Mouse (Mus musculus): ENCODE results near the gene Tceal9. TPM values are rescaled to one million over a fixed set of nuclear protein-coding genes. Genes with fewer than 3 reads are reported as not detected.
A peak's percentile ranks its signal among the peaks of the same experiment; 100 is the strongest.
"Not testable (repeated sequence)": the region's sequence is repeated elsewhere in the genome, so short reads cannot be mapped to it uniquely, and the experiment has no call there.

Gene Tceal9
- polyA plus RNA-seq, 1 experiment from 2014 or later: 410 TPM

DNA sequence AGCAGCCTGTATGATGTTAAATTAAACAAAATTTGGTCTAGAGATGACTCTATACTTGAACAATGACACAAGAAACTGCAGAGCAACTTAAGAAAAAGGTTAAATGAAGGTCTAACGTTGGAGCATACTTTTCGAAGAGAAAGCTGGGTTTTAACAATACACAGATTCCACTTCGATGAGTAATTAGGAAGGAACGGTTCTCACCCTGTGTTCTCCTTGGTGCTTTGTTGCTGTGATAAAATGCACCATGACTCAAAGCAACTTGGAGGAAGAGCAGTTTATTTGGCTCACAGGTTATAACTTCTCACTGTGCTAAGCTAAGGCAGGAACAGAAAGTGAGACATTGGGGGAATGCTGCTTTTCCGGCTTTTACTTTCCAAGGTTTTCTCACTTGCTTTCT lies 22.8 kb downstream of the Tceal9 start:
- no peak for DNase-seq (ENCODE audit: low spot score)
- H3K4me2 ChIP-seq (ENCODE audit: low read depth): no peak overlapping the region
- no peak overlapping the region for H3K9ac ChIP-seq (ENCODE audit: low read length)
- no peaks in the 10 kb centered on the region for H3K36me3 ChIP-seq (ENCODE audit: control insufficient read depth, insufficient read depth, low read length)
- no peak for ATAC-seq (ENCODE audit: insufficient read depth, low FRiP score, low TSS enrichment)
- no peaks in the 10 kb centered on the region for H3K9me3 ChIP-seq (ENCODE audit: control insufficient read depth, low read length)
- H3K27me3 ChIP-seq (ENCODE audit: control insufficient read depth, insufficient read depth, low read length): no peaks in the 10 kb centered on the region
- WGBS: 75% methylated on average over 5 of the region's 5 CpGs
- no peak overlapping the region for H3K27ac ChIP-seq (ENCODE audit: low read depth, low read length)
- H3K4me3 ChIP-seq (ENCODE audit: low read depth, low read length): no peak overlapping the region
- H3K4me1 ChIP-seq (ENCODE audit: control insufficient read depth, insufficient read depth, low read length): no peaks in the 10 kb centered on the region

GRCm38 (mm10) chrX:136268173-136268572 lies 23.3 kb downstream of the Tceal9 start:
- Histone ChIP-seq H3K36me3 (ENCODE audit: control insufficient read depth, insufficient read depth, low read length) (no peaks in the 10 kb centered on the region), H3K27ac (ENCODE audit: low read depth, low read length) (no peak overlapping the region), H3K9ac (ENCODE audit: low read length) (no peak overlapping the region), H3K9me3 (ENCODE audit: control insufficient read depth, low read length) (no peaks in the 10 kb centered on the region), H3K4me3 (ENCODE audit: low read depth, low read length) (no peak overlapping the region), H3K4me1 (ENCODE audit: control insufficient read depth, insufficient read depth, low read length) (no peaks in the 10 kb centered on the region), H3K27me3 (ENCODE audit: control insufficient read depth, insufficient read depth, low read length) (no peaks in the 10 kb centered on the region), H3K4me2 (ENCODE audit: low read depth) (no peak overlapping the region)
- ATAC-seq (ENCODE audit: insufficient read depth, low FRiP score, low TSS enrichment) (no peak), DNase-seq (ENCODE audit: low spot score) (no peak)
- 63% methylated on average over 4 of the region's 4 CpGs for WGBS

- H3K27ac ChIP-seq (ENCODE audit: low read depth, low read length); H3K4me1 ChIP-seq (ENCODE audit: control insufficient read depth, insufficient read depth, low read length); H3K27me3 ChIP-seq (ENCODE audit: control insufficient read depth, insufficient read depth, low read length); H3K36me3 ChIP-seq (ENCODE audit: control insufficient read depth, insufficient read depth, low read length); H3K9me3 ChIP-seq (ENCODE audit: control insufficient read depth, low read length): not testable (repeated sequence)
- ATAC-seq (ENCODE audit: insufficient read depth, low FRiP score, low TSS enrichment) (peak; percentile 99), DNase-seq (ENCODE audit: low spot score) (peak; percentile 22)
- Histone ChIP-seq H3K4me2 (ENCODE audit: low read depth) (peak within 1 kb of the TSS; percentile 40), H3K9ac (ENCODE audit: low read length) (peak within 1 kb of the TSS; percentile 26; the same call in 1 of the 2 replicates), H3K4me3 (ENCODE audit: low read depth, low read length) (peak within 1 kb of the TSS; percentile 38)
- 76% methylated on average over 4 of the region's 30 CpGs for whole genome bisulfite sequencing
Measured at GRCm38 (mm10) chrX:136269743-136270392, 25.0 kb downstream of the Tceal9 start, which contains the start of gene Bex3. TSS of gene Bex3 (plus strand) at chrX:136270253.

DNA sequence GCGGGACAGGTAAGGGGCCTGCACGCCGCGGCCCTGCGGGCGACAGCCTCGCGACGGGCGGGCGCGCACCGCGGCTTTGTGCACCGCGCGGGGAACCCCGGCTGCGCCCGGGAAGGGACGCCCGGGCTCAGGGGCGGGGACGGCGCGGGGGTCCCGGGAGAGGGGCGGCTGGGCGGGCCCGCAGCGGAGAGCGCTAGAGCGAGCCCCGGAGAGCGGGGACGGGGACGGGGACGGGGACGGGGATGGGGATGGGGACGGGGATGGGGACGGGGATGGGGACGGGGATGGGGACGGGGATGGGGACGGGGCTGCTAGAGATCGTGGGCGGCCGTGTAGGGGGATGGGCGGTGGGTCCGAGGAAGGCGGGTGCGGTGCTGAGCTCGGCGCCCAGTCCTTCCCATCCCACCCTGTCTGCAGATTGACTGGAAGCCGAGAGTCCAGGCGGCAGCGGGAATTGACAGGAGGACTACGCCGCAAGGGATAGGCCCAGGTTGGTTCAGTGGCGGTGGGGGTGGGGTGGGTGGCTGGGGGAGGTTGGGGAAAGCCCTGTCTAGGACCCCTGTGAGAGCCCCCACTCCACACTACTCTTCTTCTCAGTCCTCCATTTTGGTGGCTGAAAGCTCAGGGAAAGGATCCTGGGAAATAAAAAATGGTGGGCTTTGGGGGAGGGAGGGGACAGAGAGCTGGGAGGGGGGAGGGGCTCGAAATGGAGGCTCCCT lies 25.7 kb downstream of the Tceal9 start:
- 37% methylated on average over 16 of the region's 60 CpGs for WGBS
- not testable (repeated sequence) for H3K27ac ChIP-seq (ENCODE audit: low read depth, low read length); H3K9me3 ChIP-seq (ENCODE audit: control insufficient read depth, low read length); H3K4me1 ChIP-seq (ENCODE audit: control insufficient read depth, insufficient read depth, low read length); H3K36me3 ChIP-seq (ENCODE audit: control insufficient read depth, insufficient read depth, low read length); H3K27me3 ChIP-seq (ENCODE audit: control insufficient read depth, insufficient read depth, low read length)
- Histone ChIP-seq H3K4me3 (ENCODE audit: low read depth, low read length) (peak overlapping the region; percentile 38), H3K4me2 (ENCODE audit: low read depth) (peak overlapping the region; percentile 40), H3K9ac (ENCODE audit: low read length) (peak overlapping the region; percentile 26; the same call in 1 of the 2 replicates)
- ATAC-seq (ENCODE audit: insufficient read depth, low FRiP score, low TSS enrichment): peak; percentile 72
- DNase-seq (ENCODE audit: low spot score): peak; percentile 52

DNA sequence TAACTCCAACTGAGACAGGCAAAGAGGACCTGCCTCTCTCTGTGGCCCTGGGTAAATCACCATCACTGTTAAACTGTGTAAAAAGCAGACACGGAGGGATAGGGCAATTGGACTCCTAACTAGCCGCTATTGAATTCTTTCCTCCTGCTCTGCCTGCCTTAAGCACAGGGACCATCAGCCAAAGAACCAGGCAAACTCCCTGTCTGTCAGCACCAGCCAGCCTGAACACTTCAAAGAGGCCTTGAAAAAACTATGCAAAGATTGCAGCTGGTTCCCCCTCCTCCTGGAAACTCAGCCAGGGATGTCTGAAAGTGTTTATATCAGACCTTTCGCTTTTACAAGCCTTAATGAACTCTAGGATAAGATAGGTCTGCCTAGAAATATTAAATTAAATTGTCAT lies 29.7 kb downstream of the Tceal9 start:
- no peak overlapping the region for H3K9ac ChIP-seq (ENCODE audit: low read length)
- WGBS: 26% methylated on average over 3 of the region's 3 CpGs
- no peaks in the 10 kb centered on the region for H3K9me3 ChIP-seq (ENCODE audit: control insufficient read depth, low read length)
- H3K36me3 ChIP-seq (ENCODE audit: control insufficient read depth, insufficient read depth, low read length): no peaks in the 10 kb centered on the region
- H3K27ac ChIP-seq (ENCODE audit: low read depth, low read length): no peak overlapping the region
- no peaks in the 10 kb centered on the region for H3K4me1 ChIP-seq (ENCODE audit: control insufficient read depth, insufficient read depth, low read length)
- H3K4me3 ChIP-seq (ENCODE audit: low read depth, low read length): no peak overlapping the region
- no peak for DNase-seq (ENCODE audit: low spot score)
- H3K4me2 ChIP-seq (ENCODE audit: low read depth): no peak overlapping the region
- no peak for ATAC-seq (ENCODE audit: insufficient read depth, low FRiP score, low TSS enrichment)
- H3K27me3 ChIP-seq (ENCODE audit: control insufficient read depth, insufficient read depth, low read length): no peaks in the 10 kb centered on the region

DNA sequence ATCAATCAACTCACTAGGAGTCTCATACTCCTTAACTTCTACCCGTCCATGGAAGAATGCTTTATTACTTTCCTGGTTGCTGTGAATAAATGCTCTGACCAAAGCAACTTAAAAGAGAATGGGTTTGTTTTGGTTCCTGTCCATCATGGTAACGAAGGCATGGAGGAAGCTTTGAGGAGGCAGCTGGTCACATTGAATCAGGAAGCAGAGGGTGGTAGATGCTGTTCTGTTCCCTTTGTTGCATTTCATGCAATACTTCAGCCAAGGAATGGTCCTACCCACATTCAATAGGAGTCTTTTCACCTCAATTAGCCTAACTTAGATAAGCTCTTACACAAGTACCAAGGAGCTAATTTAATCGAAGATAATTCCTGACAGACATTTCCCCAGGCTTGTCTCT lies 30.5 kb downstream of the Tceal9 start:
- 39% methylated on average over 3 of the region's 3 CpGs for WGBS
- ATAC-seq (ENCODE audit: insufficient read depth, low FRiP score, low TSS enrichment) (no peak), DNase-seq (ENCODE audit: low spot score) (no peak)
- Histone ChIP-seq H3K9ac (ENCODE audit: low read length) (no peak overlapping the region), H3K4me1 (ENCODE audit: control insufficient read depth, insufficient read depth, low read length) (no peaks in the 10 kb centered on the region), H3K4me2 (ENCODE audit: low read depth) (no peak overlapping the region), H3K9me3 (ENCODE audit: control insufficient read depth, low read length) (no peaks in the 10 kb centered on the region), H3K36me3 (ENCODE audit: control insufficient read depth, insufficient read depth, low read length) (no peaks in the 10 kb centered on the region), H3K27me3 (ENCODE audit: control insufficient read depth, insufficient read depth, low read length) (no peaks in the 10 kb centered on the region), H3K27ac (ENCODE audit: low read depth, low read length) (no peak overlapping the region), H3K4me3 (ENCODE audit: low read depth, low read length) (no peak overlapping the region)

DNA sequence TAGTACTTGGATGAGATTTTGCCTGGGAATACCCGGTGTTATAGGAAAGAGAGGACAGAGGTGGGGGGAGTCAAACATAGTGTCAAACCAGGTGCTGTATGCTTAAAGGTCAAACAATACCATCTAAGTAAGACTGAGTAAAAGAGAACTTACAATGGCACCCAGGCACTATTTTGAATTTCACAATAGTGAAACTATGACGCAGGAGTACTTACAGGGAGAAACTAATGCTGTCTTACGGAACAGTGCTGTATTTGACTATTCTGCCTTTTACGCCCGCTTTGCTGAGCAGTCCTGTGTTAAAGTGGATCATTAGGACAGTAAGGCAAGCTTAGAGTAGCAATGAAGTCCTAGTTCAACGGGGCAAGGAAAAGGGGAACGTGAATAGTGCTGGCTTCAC lies 32.7 kb downstream of the Tceal9 start:
- Histone ChIP-seq H3K36me3 (ENCODE audit: control insufficient read depth, insufficient read depth, low read length) (no peaks in the 10 kb centered on the region), H3K9ac (ENCODE audit: low read length) (no peak overlapping the region), H3K4me2 (ENCODE audit: low read depth) (no peak overlapping the region), H3K4me1 (ENCODE audit: control insufficient read depth, insufficient read depth, low read length) (no peaks in the 10 kb centered on the region), H3K27me3 (ENCODE audit: control insufficient read depth, insufficient read depth, low read length) (no peaks in the 10 kb centered on the region), H3K9me3 (ENCODE audit: control insufficient read depth, low read length) (no peaks in the 10 kb centered on the region), H3K27ac (ENCODE audit: low read depth, low read length) (no peak overlapping the region), H3K4me3 (ENCODE audit: low read depth, low read length) (no peak overlapping the region)
- 88% methylated on average over 7 of the region's 7 CpGs for WGBS
- ATAC-seq (ENCODE audit: insufficient read depth, low FRiP score, low TSS enrichment) (no peak), DNase-seq (ENCODE audit: low spot score) (no peak)

GRCm38 (mm10) chrX:136278401-136278800 lies 33.5 kb downstream of the Tceal9 start:
- DNase-seq (ENCODE audit: low spot score) (no peak), ATAC-seq (ENCODE audit: insufficient read depth, low FRiP score, low TSS enrichment) (no peak)
- Histone ChIP-seq H3K4me3 (ENCODE audit: low read depth, low read length) (no peak overlapping the region), H3K9ac (ENCODE audit: low read length) (no peak overlapping the region), H3K36me3 (ENCODE audit: control insufficient read depth, insufficient read depth, low read length) (no peaks in the 10 kb centered on the region), H3K4me2 (ENCODE audit: low read depth) (no peak overlapping the region), H3K9me3 (ENCODE audit: control insufficient read depth, low read length) (no peaks in the 10 kb centered on the region), H3K4me1 (ENCODE audit: control insufficient read depth, insufficient read depth, low read length) (no peaks in the 10 kb centered on the region), H3K27ac (ENCODE audit: low read depth, low read length) (no peak overlapping the region), H3K27me3 (ENCODE audit: control insufficient read depth, insufficient read depth, low read length) (no peaks in the 10 kb centered on the region)

GRCm38 (mm10) chrX:136279410-136279809 lies 34.5 kb downstream of the Tceal9 start:
- H3K36me3 ChIP-seq (ENCODE audit: control insufficient read depth, insufficient read depth, low read length): no peaks in the 10 kb centered on the region
- no peak overlapping the region for H3K9ac ChIP-seq (ENCODE audit: low read length)
- no peak overlapping the region for H3K4me2 ChIP-seq (ENCODE audit: low read depth)
- no peaks in the 10 kb centered on the region for H3K27me3 ChIP-seq (ENCODE audit: control insufficient read depth, insufficient read depth, low read length)
- H3K4me1 ChIP-seq (ENCODE audit: control insufficient read depth, insufficient read depth, low read length): no peaks in the 10 kb centered on the region
- H3K9me3 ChIP-seq (ENCODE audit: control insufficient read depth, low read length): no peaks in the 10 kb centered on the region
- ATAC-seq (ENCODE audit: insufficient read depth, low FRiP score, low TSS enrichment) (no peak), DNase-seq (ENCODE audit: low spot score) (no peak)
- H3K4me3 ChIP-seq (ENCODE audit: low read depth, low read length): no peak overlapping the region
- no peak overlapping the region for H3K27ac ChIP-seq (ENCODE audit: low read depth, low read length)
- 88% methylated on average over 5 of the region's 5 CpGs for WGBS

Data from neural tube, embryonic 11.5 days (tissue).